Mouse (Mus musculus) stomach, embryonic 14.5 days (tissue): ENCODE measurements around the gene Scarb1. TPM values are rescaled to one million over a fixed set of nuclear protein-coding genes. Genes with fewer than 3 reads are reported as not detected.

Experiments
- ATAC-seq: fragments of 200-750 bp; cut with Nextera tagmentation; 2 replicates; pipeline ENCODE4 v1.8.0; 2017; ENCODE audit warnings: low read depth, moderate TSS enrichment; ENCODE audit not compliant: insufficient number of reproducible peaks, insufficient read depth, low FRiP score
- H3K27ac ChIP-seq: fragments of 300-500 bp; sonication (generic); 2 replicates; pipeline ENCODE4 v1.5.1; 2014; ENCODE audit warnings: mild to moderate bottlenecking, low read length, moderate library complexity, mixed read lengths
- H3K27me3 ChIP-seq: fragments of 300-500 bp; sonication (generic); 2 replicates; pipeline ENCODE4 v1.6.1; 2014; ENCODE audit warnings: low read length, control low read depth, mixed read lengths; ENCODE audit not compliant: control insufficient read depth, insufficient read depth
- H3K36me3 ChIP-seq: fragments of 300-500 bp; sonication (generic); 2 replicates; pipeline ENCODE4 v1.6.1; 2014; ENCODE audit warnings: mild to moderate bottlenecking, control low read depth, low read length, moderate library complexity, mixed read lengths; ENCODE audit not compliant: control insufficient read depth, insufficient read depth
- H3K4me1 ChIP-seq: fragments of 300-500 bp; sonication (generic); 2 replicates; pipeline ENCODE4 v1.6.1; 2014; ENCODE audit warnings: low read length, control low read depth, mixed read lengths; ENCODE audit not compliant: control insufficient read depth, insufficient read depth
- H3K4me2 ChIP-seq: fragments of 300-500 bp; sonication (generic); replicated peaks from 2 replicates; pipeline ENCODE4 v1.6.1; 2014; ENCODE audit warnings: low read depth, low read length, control low read depth
- H3K4me3 ChIP-seq: fragments of 300-500 bp; sonication (generic); 2 replicates; pipeline ENCODE4 v1.5.1; 2014; ENCODE audit warnings: low read depth, low read length, control low read depth
- H3K9ac ChIP-seq: fragments of 300-500 bp; sonication (generic); replicated peaks from 2 replicates; pipeline ENCODE4 v1.6.1; 2014; ENCODE audit warnings: low read depth, mild to moderate bottlenecking, control low read depth, low read length, moderate library complexity, mixed read lengths
- H3K9me3 ChIP-seq: fragments of 300-500 bp; sonication (generic); 2 replicates; pipeline ENCODE4 v1.6.1; 2016; ENCODE audit warnings: low read depth, low read length, control low read depth; ENCODE audit not compliant: control insufficient read depth
- WGBS: fragments of 180-500 bp; shearing (Covaris S2); extraction: QIAGEN DNeasy Blood & Tissue Kit; methylation state at CpG from one replicate; pipeline ENCODE4 v1.1.7; 2014; 5-methylcytosine and 5-hydroxymethylcytosine counted together
- polyA plus RNA-seq: library from polyadenylated mRNA; unstranded; fragments of >200 nt; fragmentation: Nextera tagmentation; extraction: Ambion mirVana; gene quantifications from 2 replicates; pipeline ENCODE4 v1.2.1, GENCODE M21; 2014

Gene Scarb1
- polyA plus RNA-seq, 1 experiment from 2014 or later, result 47.1 TPM

- Histone ChIP-seq H3K36me3 (peaks cover 22% of the 10 kb centered on the region), H3K4me1 (peaks cover 3% of the 10 kb centered on the region; the same call in 1 of the 2 replicates), H3K27me3 (no peaks in the 10 kb centered on the region), H3K9me3 (no peaks in the 10 kb centered on the region), H3K4me3 (no peak overlapping the region), H3K4me2 (no peak overlapping the region), H3K9ac (no peak overlapping the region), H3K27ac (no peak overlapping the region)
- 67% methylated on average over 3 of the region's 3 CpGs for WGBS
- ATAC-seq, result no peak
Observed at GRCm38 (mm10) chr5:125383637-125384420, 42.9 kb upstream of the Scarb1 start.

GRCm38 (mm10) chr5:125382673-125383558 is 42.0 kb upstream of the Scarb1 start:
- H3K27me3 ChIP-seq, result no peaks in the 10 kb centered on the region
- 47% methylated on average over 6 of the region's 6 CpGs for WGBS
- no peak overlapping the region for H3K27ac ChIP-seq
- ATAC-seq, result peak; percentile 61; the same call in 1 of the 2 replicates
- H3K4me1 ChIP-seq, result peaks cover 3% of the 10 kb centered on the region; the same call in 1 of the 2 replicates
- H3K4me2 ChIP-seq, result no peak overlapping the region
- no peak overlapping the region for H3K9ac ChIP-seq
- H3K4me3 ChIP-seq, result no peak overlapping the region
- no peaks in the 10 kb centered on the region for H3K9me3 ChIP-seq
- H3K36me3 ChIP-seq, result peaks cover 22% of the 10 kb centered on the region

- ATAC-seq, result no peak
Observed at GRCm38 (mm10) chr5:125381954-125382672, 41.2 kb upstream of the Scarb1 start.

GRCm38 (mm10) chr5:125378919-125379318 is 38.0 kb upstream of the Scarb1 start:
- no peaks in the 10 kb centered on the region for H3K9me3 ChIP-seq
- H3K4me3 ChIP-seq, result no peak overlapping the region
- no peaks in the 10 kb centered on the region for H3K27me3 ChIP-seq
- WGBS, result 83% methylated on average over 5 of the region's 5 CpGs
- peaks cover 4% of the 10 kb centered on the region; the same call in 1 of the 2 replicates for H3K36me3 ChIP-seq
- no peak overlapping the region for H3K9ac ChIP-seq
- H3K4me2 ChIP-seq, result no peak overlapping the region
- H3K27ac ChIP-seq, result no peak overlapping the region
- no peak for ATAC-seq
- H3K4me1 ChIP-seq, result no peaks in the 10 kb centered on the region

More at GRCm38 (mm10) chr5:125381954-125382672, 41.2 kb upstream of the Scarb1 start:
- Histone ChIP-seq H3K27me3 (no peaks in the 10 kb centered on the region), H3K4me1 (peaks cover 3% of the 10 kb centered on the region; the same call in 1 of the 2 replicates), H3K4me2 (no peak overlapping the region), H3K36me3 (peaks cover 22% of the 10 kb centered on the region), H3K9me3 (no peaks in the 10 kb centered on the region), H3K9ac (no peak overlapping the region), H3K4me3 (no peak overlapping the region), H3K27ac (no peak overlapping the region)
- WGBS, result 74% methylated on average over 5 of the region's 5 CpGs

GRCm38 (mm10) chr5:125377214-125377613 is 36.3 kb upstream of the Scarb1 start:
- Histone ChIP-seq H3K4me3 (no peak overlapping the region), H3K9ac (no peak overlapping the region), H3K27ac (no peak overlapping the region), H3K27me3 (no peaks in the 10 kb centered on the region), H3K4me2 (no peak overlapping the region), H3K9me3 (no peaks in the 10 kb centered on the region), H3K4me1 (no peaks in the 10 kb centered on the region), H3K36me3 (no peaks in the 10 kb centered on the region)
- no peak for ATAC-seq
- 62% methylated on average over 7 of the region's 7 CpGs for WGBS

GRCm38 (mm10) chr5:125375871-125376270 is 35.0 kb upstream of the Scarb1 start:
- no peak for ATAC-seq
- no peak overlapping the region for H3K9ac ChIP-seq
- WGBS, result 82% methylated on average over 2 of the region's 2 CpGs

GRCm38 (mm10) chr5:125372027-125372426 is 31.1 kb upstream of the Scarb1 start:
- H3K4me2 ChIP-seq, result no peak overlapping the region
- no peak overlapping the region for H3K9ac ChIP-seq
- WGBS, result 75% methylated on average over 4 of the region's 4 CpGs

More at GRCm38 (mm10) chr5:125375871-125376270, 35.0 kb upstream of the Scarb1 start:
- H3K4me2 ChIP-seq, result no peak overlapping the region
- H3K27ac ChIP-seq, result no peak overlapping the region
- no peaks in the 10 kb centered on the region for H3K36me3 ChIP-seq
- H3K4me1 ChIP-seq, result no peaks in the 10 kb centered on the region
- no peaks in the 10 kb centered on the region for H3K27me3 ChIP-seq
- no peaks in the 10 kb centered on the region for H3K9me3 ChIP-seq
- H3K4me3 ChIP-seq, result no peak overlapping the region

More at GRCm38 (mm10) chr5:125372027-125372426, 31.1 kb upstream of the Scarb1 start:
- Histone ChIP-seq H3K9me3 (no peaks in the 10 kb centered on the region), H3K4me3 (no peak overlapping the region), H3K27me3 (no peaks in the 10 kb centered on the region), H3K27ac (no peak overlapping the region), H3K36me3 (no peaks in the 10 kb centered on the region), H3K4me1 (no peaks in the 10 kb centered on the region)
- no peak for ATAC-seq
